Mouse (Mus musculus) CH12F3 (cell line): ENCODE results near the gene Micall1.

Source experiments
- in situ Hi-C: fragments of 300-500 bp; cut with MboI; formaldehyde crosslinking; loops from 2 replicates; pipeline ENCODE4 v1.14.3; 2020; ENCODE audit warnings: low sequenced_read_pairs

The Micall1 gene

DNA sequence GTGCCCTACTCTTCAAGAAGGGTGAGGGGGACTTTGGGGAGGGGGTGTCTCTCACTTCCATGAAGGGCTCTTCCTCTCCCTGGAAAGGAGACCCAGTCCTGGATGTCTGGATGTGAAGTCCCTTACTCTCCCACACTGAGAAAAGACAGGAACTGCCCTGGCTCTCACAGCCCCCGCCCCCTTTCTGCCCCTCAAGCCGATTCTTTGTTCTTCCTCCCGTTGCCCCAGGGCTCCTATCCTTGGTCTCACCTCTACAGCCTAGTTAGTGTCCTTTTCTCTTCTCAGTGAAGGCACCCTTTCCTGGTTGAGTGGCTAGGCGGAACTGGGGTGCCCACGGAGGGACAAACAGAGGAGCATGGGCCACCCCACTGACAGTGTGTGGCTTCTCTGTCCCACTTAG lies 56.4 kb downstream of the Micall1 start, which contains the start of gene Sox10:
TSS of gene Sox10 (minus strand) at position 101 of the 400 bp plus-strand sequence.
- in situ Hi-C loops: no loop called here

DNA sequence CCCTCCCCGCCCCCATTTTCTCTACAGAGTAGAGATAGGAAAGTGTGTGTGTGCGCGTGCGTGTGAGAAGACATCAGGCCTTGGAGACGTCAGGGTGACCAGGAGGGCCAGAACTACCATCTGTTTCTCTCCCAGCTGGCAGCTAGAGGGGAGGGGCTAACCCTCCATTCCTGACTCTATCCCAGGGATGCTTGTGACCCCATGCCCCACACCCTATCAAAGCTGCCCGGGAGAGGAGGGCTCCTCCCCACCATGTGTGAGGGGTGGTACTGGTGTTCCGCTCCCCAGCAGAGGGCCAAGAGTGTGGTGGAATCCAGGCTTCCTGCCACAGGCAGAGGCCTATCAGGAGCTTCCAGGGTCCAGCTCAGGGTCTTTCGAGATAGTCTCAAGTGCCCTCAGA lies 58.0 kb downstream of the Micall1 start:
- in situ Hi-C loops: no loop called here

DNA sequence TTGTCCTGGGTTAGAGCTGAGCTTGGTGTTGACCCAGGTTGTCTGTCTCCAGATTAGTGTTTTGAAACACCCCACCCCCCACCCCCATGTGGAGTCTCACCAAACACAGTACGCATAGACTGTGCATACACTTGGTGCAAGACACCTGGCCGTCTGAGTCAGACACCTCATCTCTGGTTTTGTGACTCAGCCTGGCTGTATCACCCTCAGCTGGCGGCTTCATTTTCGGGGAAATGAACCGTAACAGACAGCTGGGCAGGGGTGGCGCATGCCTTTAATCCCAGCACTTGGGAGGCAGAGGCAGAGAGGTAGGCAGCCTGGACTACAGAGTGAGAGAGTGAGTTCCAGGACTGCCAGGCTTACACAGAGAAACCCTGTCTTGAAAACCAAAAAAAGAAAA lies 68.2 kb downstream of the Micall1 start:
- in situ Hi-C loops: no loop called here

DNA sequence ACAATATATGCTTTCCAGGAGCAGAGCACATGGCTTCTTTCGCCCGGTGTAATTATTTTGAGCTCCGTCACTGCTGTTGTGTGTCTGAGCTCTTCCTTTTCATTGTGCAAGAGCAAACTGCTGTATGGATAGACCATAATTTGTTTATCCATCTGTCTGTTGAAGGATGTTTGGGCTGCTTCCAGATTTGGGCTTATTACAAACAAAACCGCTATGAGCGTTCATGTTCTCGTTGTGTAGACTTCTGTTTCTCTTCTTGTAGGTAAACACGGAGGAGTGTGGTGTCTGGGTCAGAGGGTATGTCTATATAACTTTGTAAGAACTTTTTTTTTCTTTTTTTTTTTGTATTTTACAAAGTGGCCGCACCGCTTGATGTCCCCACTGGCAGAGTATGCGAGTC lies 76.5 kb downstream of the Micall1 start:
- in situ Hi-C loops: no loop called here
